Mouse (Mus musculus) G1E (cell line): ENCODE measurements at regions not wholly inside any gene's neighbourhood (a gene's known extent, or its start where the extent isn't known, plus 50 kb on each side); places are given as distances from the start of the nearest gene placed in this dataset.

Experiments used
- ATAC-seq: 2 replicates; pipeline ENCODE4 v1.8.0; 2016; ENCODE audit warnings: mild to moderate bottlenecking; ENCODE audit not compliant: insufficient number of reproducible peaks, poor library complexity, low FRiP score, severe bottlenecking; ENCODE audit errors: extremely low read depth
- DNase-seq: peaks from one replicate; pipeline ENCODE4 v3.0.0; 2012; ENCODE audit warnings: low spot score
- H3K27me3 ChIP-seq: 2 replicates; pipeline ENCODE4 v1.6.1; 2012; ENCODE audit warnings: mild to moderate bottlenecking, low read length, inconsistent platforms; ENCODE audit not compliant: insufficient read depth
- H3K36me3 ChIP-seq: replicated peaks from 2 replicates; pipeline ENCODE3; 2012; ENCODE audit warnings: mild to moderate bottlenecking, inconsistent platforms
- H3K4me1 ChIP-seq: 2 replicates; pipeline ENCODE4 v1.6.1; 2012; ENCODE audit warnings: low read depth, low read length, inconsistent platforms, mixed read lengths; ENCODE audit not compliant: insufficient read depth
- H3K4me3 ChIP-seq: 2 replicates; pipeline ENCODE4 v1.5.1; 2012; ENCODE audit warnings: low read depth, mild to moderate bottlenecking, inconsistent platforms, low read length, moderate library complexity, mixed read lengths
- H3K9me3 ChIP-seq: replicated peaks from 2 replicates; pipeline ENCODE4 v1.6.1; 2012; ENCODE audit warnings: inconsistent platforms
- CTCF ChIP-seq: IDR thresholded peaks from 2 replicates; pipeline ENCODE4 v1.5.1; 2012; ENCODE audit warnings: low read depth, low read length, inconsistent platforms, mixed read lengths
- GATA1 ChIP-seq: IDR thresholded peaks from 2 replicates; pipeline ENCODE4 v1.6.1; 2012; ENCODE audit warnings: borderline replicate concordance, low read length, inconsistent platforms, mixed read lengths
- GATA2 ChIP-seq: IDR thresholded peaks from 2 replicates; pipeline ENCODE4 v1.6.1; 2012; ENCODE audit warnings: low read depth, low read length, inconsistent platforms, borderline replicate concordance
- POLR2AphosphoS5 ChIP-seq: IDR thresholded peaks from 2 replicates; pipeline ENCODE4 v1.6.1; 2012; ENCODE audit warnings: low read depth, low read length, inconsistent platforms; ENCODE audit not compliant: insufficient replicate concordance
- TAL1 ChIP-seq: conservative IDR thresholded peaks from 2 replicates; pipeline ENCODE4 v1.6.1; 2012; ENCODE audit warnings: low read depth, low read length, inconsistent platforms, mixed read lengths

- H3K4me1 ChIP-seq: no peaks in the 10 kb centered on the region
- H3K27me3 ChIP-seq: no peaks in the 10 kb centered on the region
- DNase-seq (no peak), ATAC-seq (no peak; the same call in 1 of the 2 replicates)
- H3K4me3 ChIP-seq: no peak overlapping the region
- TF ChIP-seq POLR2AphosphoS5 (no peak), GATA1 (no peak), GATA2 (no peak), CTCF (no peak), TAL1 (no peak)
- no peaks in the 10 kb centered on the region for H3K36me3 ChIP-seq
- H3K9me3 ChIP-seq: peaks cover 93% of the 10 kb centered on the region
Measured at GRCm38 (mm10) chr4:140439856-140440255, 193.3 kb upstream of the Igsf21 start.

DNA sequence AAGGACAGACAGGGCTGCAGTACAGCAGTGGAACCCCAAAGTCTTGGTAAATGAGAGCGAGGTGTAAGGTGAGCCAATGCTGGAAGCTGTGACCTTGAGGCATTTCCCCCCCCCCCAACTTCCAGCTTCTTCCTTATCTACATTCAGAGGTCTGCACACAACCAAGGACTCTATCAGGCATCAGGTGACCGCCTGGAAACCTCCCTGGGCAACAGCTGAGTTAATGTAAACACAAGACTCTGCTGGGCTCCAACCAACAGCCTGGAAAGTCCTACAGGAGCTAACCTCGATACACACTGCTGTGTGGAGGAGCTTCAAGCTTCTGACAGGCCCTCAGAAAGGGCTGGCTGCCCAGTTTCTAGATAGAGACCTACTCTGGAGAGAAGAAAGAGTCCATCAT is 189.4 kb upstream of the Igsf21 start:
- peaks cover 98% of the 10 kb centered on the region for H3K9me3 ChIP-seq
- no peaks in the 10 kb centered on the region for H3K36me3 ChIP-seq
- no peaks in the 10 kb centered on the region for H3K27me3 ChIP-seq
- ATAC-seq (no peak), DNase-seq (no peak)
- no peak for TF ChIP-seq POLR2AphosphoS5
- no peak for TF ChIP-seq TAL1
- TF ChIP-seq GATA1: no peak
- TF ChIP-seq GATA2: no peak
- TF ChIP-seq CTCF: no peak
- no peaks in the 10 kb centered on the region for H3K4me1 ChIP-seq
- no peak overlapping the region for H3K4me3 ChIP-seq

- H3K9me3 ChIP-seq: peaks cover 99% of the 10 kb centered on the region
- H3K27me3 ChIP-seq: no peaks in the 10 kb centered on the region
- no peaks in the 10 kb centered on the region for H3K36me3 ChIP-seq
- no peaks in the 10 kb centered on the region for H3K4me1 ChIP-seq
- DNase-seq (no peak), ATAC-seq (no peak)
- TF ChIP-seq CTCF (no peak), POLR2AphosphoS5 (no peak), GATA1 (no peak), GATA2 (no peak), TAL1 (no peak)
- peak overlapping the region; percentile 23; the same call in 1 of the 2 replicates for H3K4me3 ChIP-seq
Measured at GRCm38 (mm10) chr4:140433744-140434542, 187.4 kb upstream of the Igsf21 start.

DNA sequence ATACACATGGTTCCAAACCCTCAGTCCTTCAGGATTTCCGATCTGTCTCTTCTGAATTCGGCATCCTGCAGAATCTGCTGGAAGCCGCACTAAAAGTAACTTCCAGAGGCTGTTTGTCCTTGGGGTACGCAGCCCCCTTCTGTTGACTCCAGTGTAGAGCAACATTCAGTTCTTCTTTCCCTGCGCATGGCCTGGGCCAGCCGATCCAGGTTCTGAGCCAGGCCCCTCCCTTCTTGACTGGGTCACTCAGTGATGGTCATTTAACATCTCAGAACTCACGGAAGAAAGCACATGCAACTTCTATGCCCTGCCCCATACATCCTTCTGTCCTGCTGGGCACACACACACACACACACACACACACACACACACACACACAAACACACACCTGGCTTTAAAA is 185.5 kb upstream of the Igsf21 start:
- Histone ChIP-seq H3K9me3 (peaks cover 97% of the 10 kb centered on the region), H3K4me1 (no peaks in the 10 kb centered on the region), H3K36me3 (no peaks in the 10 kb centered on the region), H3K27me3 (no peaks in the 10 kb centered on the region), H3K4me3 (no peak overlapping the region)
- ATAC-seq: no peak
- TF ChIP-seq GATA2 (no peak), GATA1 (no peak), POLR2AphosphoS5 (no peak), TAL1 (no peak), CTCF (no peak)
- no peak for DNase-seq

DNA sequence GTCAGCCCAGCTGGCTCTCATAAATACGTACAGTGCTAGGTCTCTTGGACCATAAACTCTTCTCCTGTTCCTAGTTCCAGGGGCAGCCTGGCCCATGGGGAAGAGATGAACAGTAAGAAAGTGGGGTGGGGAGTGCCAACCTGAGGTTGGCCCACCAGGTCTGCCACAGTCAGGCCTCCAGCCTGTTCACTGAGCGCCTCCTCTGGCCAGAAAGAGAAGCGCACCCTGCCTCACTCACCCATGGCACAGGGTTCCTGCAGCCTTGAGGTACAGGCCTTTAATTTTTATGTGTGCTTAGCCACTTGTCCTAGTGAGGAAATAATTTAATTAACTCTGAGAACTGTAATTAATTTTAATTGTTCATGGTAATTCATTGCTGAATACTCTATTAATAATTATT is 180.5 kb upstream of the Igsf21 start:
- Histone ChIP-seq H3K27me3 (no peaks in the 10 kb centered on the region), H3K4me1 (no peaks in the 10 kb centered on the region), H3K36me3 (no peaks in the 10 kb centered on the region), H3K9me3 (peaks cover 96% of the 10 kb centered on the region), H3K4me3 (no peak overlapping the region)
- TF ChIP-seq TAL1: no peak
- TF ChIP-seq GATA1: no peak
- no peak for TF ChIP-seq POLR2AphosphoS5
- no peak for TF ChIP-seq GATA2
- TF ChIP-seq CTCF: no peak
- no peak for DNase-seq
- no peak for ATAC-seq

GRCm38 (mm10) chr4:140423791-140424190 is 177.2 kb upstream of the Igsf21 start:
- Histone ChIP-seq H3K4me3 (no peak overlapping the region), H3K27me3 (no peaks in the 10 kb centered on the region), H3K36me3 (no peaks in the 10 kb centered on the region), H3K4me1 (no peaks in the 10 kb centered on the region), H3K9me3 (peaks cover 94% of the 10 kb centered on the region)
- DNase-seq: no peak
- ATAC-seq: no peak
- TF ChIP-seq TAL1 (no peak), GATA2 (no peak), POLR2AphosphoS5 (no peak), CTCF (no peak), GATA1 (no peak)
